Mouse (Mus musculus): Measurements from ENCODE around the gene Sphk1. TPM values are rescaled to one million over a fixed set of nuclear protein-coding genes. Genes with fewer than 3 reads are reported as not detected.

Gene Sphk1
- under 1 TPM in 1 of 2 experiments, not detected in 1; 0.10 TPM for total RNA-seq (2023)

DNA sequence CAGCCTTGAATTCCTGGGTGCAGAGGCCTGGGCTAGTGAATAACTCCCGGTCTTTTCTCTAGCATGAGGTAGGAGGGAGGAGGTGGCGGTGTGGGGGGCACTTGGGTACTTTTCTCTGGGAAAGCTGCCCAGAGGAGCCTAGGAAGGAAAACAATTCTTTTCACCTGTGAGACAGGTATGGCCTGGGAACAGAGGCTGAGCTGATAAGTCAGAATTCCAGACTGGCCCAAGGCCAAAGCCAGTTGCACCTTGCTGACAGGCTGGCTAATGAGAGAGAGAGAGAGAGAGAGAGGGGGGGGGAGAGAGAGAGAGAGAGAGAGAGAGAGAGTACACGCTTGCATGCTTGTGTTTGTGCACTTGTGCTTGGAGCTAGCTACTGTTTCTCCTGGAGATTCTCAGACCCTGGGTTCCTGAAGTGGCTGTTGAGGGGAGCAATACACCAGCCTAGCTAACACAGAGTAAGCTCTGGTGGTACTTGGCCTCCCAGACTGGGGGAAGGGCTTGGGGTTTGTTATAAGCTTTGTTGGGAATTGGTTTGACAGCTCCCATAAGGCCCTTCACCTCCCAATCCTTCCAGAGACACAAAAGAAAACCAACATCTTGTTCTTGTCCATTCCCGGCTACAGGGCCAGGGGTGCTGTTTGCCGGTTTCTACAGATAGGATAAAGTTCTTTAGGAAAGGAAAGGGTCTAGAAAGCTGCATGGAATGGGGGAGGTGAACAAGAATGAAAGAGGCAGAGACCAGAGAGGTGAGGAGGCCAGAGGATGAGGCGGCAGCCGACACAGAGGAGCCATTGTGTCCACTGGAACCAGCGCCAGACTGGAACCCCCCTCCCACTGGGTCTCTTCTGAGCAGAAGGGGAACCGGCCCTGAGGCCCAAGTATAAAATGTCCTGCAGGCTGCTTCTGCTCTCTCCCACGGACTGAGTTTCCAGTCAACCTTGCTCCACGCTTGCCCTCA is at the start of gene Sphk1:
Gene Sphk1, plus strand, starts transcription at position 739 of the 961 bp plus-strand sequence.

GRCm38 (mm10) chr11:116493795-116494252 is 36.9 kb upstream of the Sphk1 start, which contains the start of gene Prpsap1:
Gene Prpsap1, minus strand, starts transcription at chr11:116494202.

GRCm38 (mm10) chr11:116581376-116581814 is 50.7 kb downstream of the Sphk1 start, which contains the start of gene Ube2o:
Gene Ube2o, minus strand, starts transcription at chr11:116581447.

Other genes with a start within 250 kb of the Sphk1 start
- not detected for gene Galr2, start 250.0 kb upstream of the Sphk1 start, total RNA-seq (2023)
- gene Exoc7, start 223.7 kb upstream of the Sphk1 start, total RNA-seq (2023), result 10 to 100 TPM; 31.6 to 50.9 TPM
- gene Foxj1, start 195.5 kb upstream of the Sphk1 start, total RNA-seq (2023), result under 1 TPM in 1 of 2 experiments, not detected in 1; 0.18 TPM
- 1 to 10 TPM; 3.2 to 3.4 TPM for gene Rnf157, start 117.9 kb upstream of the Sphk1 start, total RNA-seq (2023)
- gene Ubald2, start 96.8 kb upstream of the Sphk1 start, total RNA-seq (2023), result 100 to 1,000 TPM in 1 of 2 experiments, 10 to 100 TPM in 1; 87.8 to 110 TPM
- under 1 TPM in 1 of 2 experiments, not detected in 1; 0.42 TPM for gene Qrich2, start 64.7 kb upstream of the Sphk1 start, total RNA-seq (2023)
- 10 to 100 TPM; 51.4 to 61.2 TPM for gene Prpsap1, start 36.7 kb upstream of the Sphk1 start, total RNA-seq (2023)
- 10 to 100 TPM; 14.1 to 21.7 TPM for gene Ube2o, start 50.5 kb downstream of the Sphk1 start, total RNA-seq (2023)
- not detected for gene Aanat, start 55.5 kb downstream of the Sphk1 start, total RNA-seq (2023)
- 10 to 100 TPM; 96.1 to 97.1 TPM for gene Rhbdf2, start 96.1 kb downstream of the Sphk1 start, total RNA-seq (2023)
- gene Prcd, start 122.6 kb downstream of the Sphk1 start, total RNA-seq (2023), result not detected
- gene Cygb, start 123.4 kb downstream of the Sphk1 start, total RNA-seq (2023), result under 1 TPM in 1 of 2 experiments, not detected in 1; 0.43 TPM
- not detected for gene St6galnac1, start 244.6 kb downstream of the Sphk1 start, total RNA-seq (2023)